Mouse (Mus musculus) E14TG2a.4 (cell line): ENCODE results near the gene Efcab8.

Experiments
- CTCF ChIP-seq: conservative IDR thresholded peaks from 2 replicates; pipeline ENCODE4 v1.5.1; 2014; ENCODE audit warnings: low read length
- NANOG ChIP-seq: IDR thresholded peaks from 2 replicates; pipeline ENCODE4 v1.6.1; 2014; ENCODE audit warnings: borderline replicate concordance, low read length, mixed read lengths

DNA sequence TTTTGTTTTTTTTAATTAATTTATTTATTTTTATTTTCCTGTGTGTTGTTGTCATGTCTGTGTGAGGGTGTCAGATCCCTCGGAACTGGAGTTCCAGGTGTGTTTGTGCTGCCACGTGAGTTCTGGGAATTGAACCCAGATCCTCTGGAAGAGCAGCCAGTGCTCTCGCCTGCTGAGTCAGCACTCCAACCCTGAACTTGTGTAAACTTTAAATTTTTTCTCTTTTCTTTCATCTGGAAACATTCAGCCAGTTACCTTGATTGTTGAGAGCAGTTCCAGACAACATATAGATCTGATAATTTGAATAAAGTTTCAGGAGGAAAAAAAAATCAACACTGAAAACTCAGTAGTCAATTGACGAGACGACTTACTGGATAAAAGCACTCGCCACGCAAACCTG is 49.0 kb downstream of the Efcab8 start:
- TF ChIP-seq CTCF (no peak), NANOG (no peak)
